ENCODE assay signal across 8 mouse cellular contexts in the genomic region with DNA sequence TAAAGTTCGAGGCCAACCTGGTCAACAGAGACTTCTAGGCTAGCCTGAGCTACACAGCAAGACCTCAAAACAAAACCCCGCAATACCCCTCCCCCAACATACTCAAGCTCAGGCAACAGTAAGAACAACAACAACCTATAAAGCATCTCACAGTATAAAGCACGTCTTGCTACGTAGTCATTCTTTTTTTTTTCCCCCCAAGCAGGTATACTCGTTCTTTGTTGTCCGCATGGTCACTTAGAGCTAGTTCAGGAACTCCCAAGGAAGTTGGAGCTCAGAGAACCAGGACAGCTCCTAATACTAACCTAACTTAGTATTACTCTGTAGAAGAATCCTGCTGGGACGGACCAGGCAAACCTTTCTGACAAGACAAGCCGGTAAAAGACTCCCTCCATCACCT. TPM values are rescaled to one million over a fixed set of nuclear protein-coding genes. Genes with fewer than 3 reads are reported as not detected.
DNase-seq lines count a peak whose midpoint lies in the region; ATAC-seq and TF ChIP-seq lines count a peak whose summit lies in the region.

No protein-coding gene starts in this region.

- H3K4me2 ChIP-seq in kidney, embryonic 15.5 days = peak overlapping the region; percentile 79
- peak overlapping the region; percentile 85 for H3K4me2 ChIP-seq in forebrain, embryonic 14.5 days (ENCODE audit: low read length)
- peak overlapping the region; percentile 86 for H3K4me2 ChIP-seq in liver, postnatal 0 days (ENCODE audit: low read depth, low read length)

- peak overlapping the region; percentile 98 for H3K4me3 ChIP-seq in kidney, embryonic 15.5 days (replicated peaks)
- peak overlapping the region; percentile 82 for H3K4me3 ChIP-seq in forebrain, embryonic 14.5 days (ENCODE audit: low read depth, low read length)
- peak overlapping the region; percentile 96 for H3K4me3 ChIP-seq in liver, postnatal 0 days (ENCODE audit: low read depth, low read length)

- H3K9me3 ChIP-seq in kidney, embryonic 15.5 days (replicated peaks) = no peaks in the 10 kb centered on the region
- H3K9me3 ChIP-seq in forebrain, embryonic 14.5 days (replicated peaks; ENCODE audit: control insufficient read depth, low read length) = no peaks in the 10 kb centered on the region
- no peaks in the 10 kb centered on the region for H3K9me3 ChIP-seq in liver, postnatal 0 days (ENCODE audit: low read length)

- peak overlapping the region; percentile 92 for H3K9ac ChIP-seq in kidney, embryonic 15.5 days
- peak overlapping the region; percentile 93 for H3K9ac ChIP-seq in forebrain, embryonic 14.5 days (ENCODE audit: low read length)
- peak overlapping the region; percentile 83 for H3K9ac ChIP-seq in liver, postnatal 0 days (replicated peaks)

- no peaks in the 10 kb centered on the region for H3K27me3 ChIP-seq in kidney, embryonic 15.5 days
- H3K27me3 ChIP-seq in forebrain, embryonic 14.5 days (replicated peaks; ENCODE audit: control insufficient read depth, insufficient read depth, low read length) = no peaks in the 10 kb centered on the region
- no peaks in the 10 kb centered on the region for H3K27me3 ChIP-seq in liver, postnatal 0 days (ENCODE audit: insufficient read depth, low read length)

- no peak for ATAC-seq in kidney, embryonic 15.5 days (replicated peaks; ENCODE audit: low FRiP score)
- no peak for ATAC-seq in forebrain, embryonic 14.5 days
- no peak for ATAC-seq in liver, postnatal 0 days

- no peak for TF ChIP-seq CTCF in liver, postnatal 0 days (IDR thresholded peaks at IDR 0.05; ENCODE audit: low read depth)

- H3K4me1 ChIP-seq in kidney, embryonic 15.5 days = peaks cover 26% of the 10 kb centered on the region
- H3K4me1 ChIP-seq in forebrain, embryonic 14.5 days (ENCODE audit: control insufficient read depth, insufficient read depth, low read length) = peaks cover 8% of the 10 kb centered on the region
- H3K4me1 ChIP-seq in liver, postnatal 0 days (ENCODE audit: insufficient read depth) = peaks cover 20% of the 10 kb centered on the region

- 14% methylated on average over 8 of the region's 8 CpGs for WGBS in kidney, embryonic 15.5 days
- WGBS in forebrain, embryonic 14.5 days = 13% methylated on average over 8 of the region's 8 CpGs
- WGBS in liver, postnatal 0 days (ENCODE audit: insufficient replicate concordance) = 10% methylated on average over 8 of the region's 8 CpGs

- H3K36me3 ChIP-seq in kidney, embryonic 15.5 days = no peaks in the 10 kb centered on the region
- H3K36me3 ChIP-seq in forebrain, embryonic 14.5 days (ENCODE audit: control insufficient read depth, insufficient read depth, low read length) = no peaks in the 10 kb centered on the region
- H3K36me3 ChIP-seq in liver, postnatal 0 days (replicated peaks; ENCODE audit: insufficient read depth, low read length) = no peaks in the 10 kb centered on the region

- no peak for TF ChIP-seq EP300 in liver, postnatal 0 days (IDR thresholded peaks at IDR 0.05; ENCODE audit: low read depth)

- H3K27ac ChIP-seq in kidney, embryonic 15.5 days = peak overlapping the region; percentile 100
- no peak overlapping the region for H3K27ac ChIP-seq in forebrain, embryonic 14.5 days (ENCODE audit: low read depth, low read length)
- peak overlapping the region; percentile 93 for H3K27ac ChIP-seq in liver, postnatal 0 days (ENCODE audit: low read depth)

- DNase-seq in kidney, postnatal 25 days = no peak
- DNase-seq in MEL-GATA-1-ER (ENCODE audit: extremely low read depth, low read depth) = peak; percentile 27
- DNase-seq in forebrain, embryonic 14.5 days (ENCODE audit: low spot score) = no peak
- no peak for DNase-seq in liver, postnatal 0 days
- no peak for DNase-seq in frontal cortex, adult 2 months (ENCODE audit: extremely low spot score in 1 of 2, low spot score in 1 of 2)
- DNase-seq in right cerebral cortex, adult 18-20 months = no peak
- no peak for DNase-seq in right cerebral cortex, postnatal 36 days (ENCODE audit: low spot score in 2 of 2)

RNA-seq across cellular contexts. Expression of a gene that starts 1.0 kb away (rescaled TPM):
- 74.4 and 76.7 TPM in 2 replicates for polyA plus RNA-seq in kidney, embryonic 15.5 days (2015; fragmentation: Nextera tagmentation; extraction: Ambion mirVana)
- polyA plus RNA-seq in forebrain, embryonic 14.5 days (2014; fragmentation: Nextera tagmentation; extraction: Ambion mirVana) = 64.4 and 65.3 TPM in 2 replicates
- polyA plus RNA-seq in liver, postnatal 0 days (2015; fragmentation: Nextera tagmentation; extraction: Ambion mirVana) = 21.4 and 25.7 TPM in 2 replicates
- polyA plus RNA-seq in frontal cortex, adult 2 months (2012; rRNA removed) = 26.8 and 27.6 TPM in 2 replicates

RNA-seq across cellular contexts. Expression of a gene that starts 14.4 kb away (rescaled TPM):
- 3.7 and 5.5 TPM in 2 replicates for polyA plus RNA-seq in kidney, embryonic 15.5 days (2015; fragmentation: Nextera tagmentation; extraction: Ambion mirVana)
- polyA plus RNA-seq in forebrain, embryonic 14.5 days (2014; fragmentation: Nextera tagmentation; extraction: Ambion mirVana) = 0.43 and 0.45 TPM in 2 replicates
- 0.45 and 0.51 TPM in 2 replicates for polyA plus RNA-seq in liver, postnatal 0 days (2015; fragmentation: Nextera tagmentation; extraction: Ambion mirVana)
- 2.1 and 2.4 TPM in 2 replicates for polyA plus RNA-seq in frontal cortex, adult 2 months (2012; rRNA removed)

RNA-seq across cellular contexts. Expression of a gene that starts 52.5 kb away (rescaled TPM):
- polyA plus RNA-seq in kidney, embryonic 15.5 days (2015; fragmentation: Nextera tagmentation; extraction: Ambion mirVana) = 52.3 TPM in 2 replicates
- 22.7 and 25.2 TPM in 2 replicates for polyA plus RNA-seq in forebrain, embryonic 14.5 days (2014; fragmentation: Nextera tagmentation; extraction: Ambion mirVana)
- 16.3 and 17.7 TPM in 2 replicates for polyA plus RNA-seq in liver, postnatal 0 days (2015; fragmentation: Nextera tagmentation; extraction: Ambion mirVana)
- polyA plus RNA-seq in frontal cortex, adult 2 months (2012; rRNA removed) = 0.36 and 0.48 TPM in 2 replicates

Comparison
In these comparisons a context has a peak if more than half of its experiments do, and no peak if none do; other contexts are left out.
1. RNA of a gene that starts 52.5 kb away (polyA plus RNA-seq): 52.3 TPM in kidney, embryonic 15.5 days, 22.7 to 25.2 TPM in forebrain, embryonic 14.5 days and 16.3 to 17.7 TPM in liver, postnatal 0 days; 0.36 to 0.48 TPM in frontal cortex, adult 2 months; every median in the first group is over 10 times any median in the second.
2. Peak in every context shown above with its lines, with median percentiles within 50 percentile points of each other: H3K4me2 ChIP-seq, H3K4me3 ChIP-seq and H3K9ac ChIP-seq.